ENCODE assay signal across 12 mouse cellular contexts in the genomic region with DNA sequence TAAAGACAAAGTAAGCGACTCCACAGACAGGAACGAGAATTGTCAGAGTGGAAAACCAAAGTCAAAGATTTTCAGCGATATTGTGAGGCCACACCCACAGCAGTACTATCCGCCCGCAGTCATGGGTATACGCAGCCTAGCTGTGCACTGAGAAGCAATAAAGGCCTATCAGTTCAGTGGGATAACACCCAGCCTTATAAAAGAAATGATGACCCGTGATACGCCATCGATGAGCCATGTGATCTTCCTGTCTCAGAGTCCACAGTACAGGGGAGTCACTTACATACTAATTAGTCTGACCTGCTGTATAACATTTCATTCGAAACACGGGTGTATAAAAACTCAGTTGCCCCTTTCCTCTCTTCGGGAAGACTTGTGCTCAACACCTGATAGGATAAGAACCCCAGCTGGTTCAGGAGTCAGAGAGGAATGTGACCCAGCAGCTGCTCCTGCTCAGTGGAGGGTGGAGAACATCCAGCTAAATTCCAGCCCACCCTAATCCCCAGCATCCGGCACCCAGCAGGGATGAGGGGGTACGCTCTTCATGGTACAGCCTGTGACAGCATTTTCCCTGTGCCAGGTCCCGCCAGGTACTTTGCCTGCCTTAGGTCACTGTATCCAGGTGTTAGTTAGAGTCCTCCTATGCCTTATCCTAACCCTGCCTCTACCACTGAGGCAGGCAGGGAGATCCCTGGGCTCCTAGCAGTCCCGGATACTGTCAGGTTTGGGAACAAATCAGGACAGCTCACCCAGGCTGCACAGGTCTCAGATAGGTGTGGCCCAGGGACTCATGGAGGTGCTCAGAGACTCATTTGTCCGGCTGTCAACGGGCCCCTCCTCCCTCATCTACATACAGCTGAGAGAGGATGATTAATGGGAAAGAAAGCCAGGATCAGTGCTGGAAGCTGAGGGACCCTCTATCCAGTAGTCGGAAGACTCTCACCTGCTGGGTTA. TPM values are rescaled to one million over a fixed set of nuclear protein-coding genes. Genes with fewer than 3 reads are reported as not detected.
A peak's percentile ranks its signal among the peaks of the same experiment; 100 is the strongest.
DNase-seq lines count a peak whose midpoint lies in the region; ATAC-seq and TF ChIP-seq lines count a peak whose summit lies in the region.
"Had no signal": no experiment of that assay in that cellular context is flagged by ENCODE, and none has a peak within 500 bp of the region (broad histone marks: within the 10 kb centered on the region; RNA-seq: fewer than 3 reads in every experiment).

No protein-coding gene starts in this region.

- H3K9ac ChIP-seq in kidney, embryonic 14.5 days (ENCODE audit: low read depth, low read length): no peak overlapping the region
- H3K9ac ChIP-seq in ES-E14 (ENCODE audit: insufficient read depth, low read depth, low read length, poor library complexity, severe bottlenecking): no peak overlapping the region
- no peak overlapping the region for H3K9ac ChIP-seq in midbrain, embryonic 15.5 days
- H3K9ac ChIP-seq: liver, embryonic 14.5 days; neural tube, embryonic 13.5 days had no signal

- H3K4me3 ChIP-seq in kidney, embryonic 14.5 days (ENCODE audit: low read length): no peak overlapping the region
- H3K4me3 ChIP-seq in ES-E14 (ENCODE audit: insufficient read depth in 1 of 2, low read depth in 1 of 2, low read length in 2 of 2, poor library complexity in 1 of 2, severe bottlenecking in 1 of 2): no peak overlapping the region; a peak in 1 of 4 replicates
- no peak overlapping the region for H3K4me3 ChIP-seq in midbrain, embryonic 15.5 days
- H3K4me3 ChIP-seq: neural tube, embryonic 13.5 days had no signal

- H3K9me3 ChIP-seq in kidney, embryonic 14.5 days (ENCODE audit: control insufficient read depth, low read length): no peaks in the 10 kb centered on the region
- H3K9me3 ChIP-seq in ES-E14 (ENCODE audit: control insufficient read depth, insufficient read depth, low read depth, low read length): no peaks in the 10 kb centered on the region
- no peaks in the 10 kb centered on the region for H3K9me3 ChIP-seq in midbrain, embryonic 15.5 days
- H3K9me3 ChIP-seq: neural tube, embryonic 13.5 days had no signal

- no peak overlapping the region for H3K27ac ChIP-seq in kidney, embryonic 14.5 days (ENCODE audit: low read depth, low read length)
- H3K27ac ChIP-seq in ES-E14 (ENCODE audit: insufficient read depth, low read depth, low read length, poor library complexity, severe bottlenecking): peak overlapping the region; percentile 28; the same call in 1 of the 2 replicates
- no peak overlapping the region for H3K27ac ChIP-seq in midbrain, embryonic 15.5 days
- H3K27ac ChIP-seq: liver, embryonic 14.5 days; neural tube, embryonic 13.5 days had no signal

- no peak overlapping the region for H3K4me2 ChIP-seq in kidney, embryonic 14.5 days (replicated peaks; ENCODE audit: low read depth, low read length)
- H3K4me2 ChIP-seq in midbrain, embryonic 15.5 days: no peak overlapping the region
- H3K4me2 ChIP-seq: neural tube, embryonic 13.5 days had no signal

- no peaks in the 10 kb centered on the region for H3K27me3 ChIP-seq in kidney, embryonic 14.5 days (ENCODE audit: control insufficient read depth, insufficient read depth, low read length)
- no peaks in the 10 kb centered on the region for H3K27me3 ChIP-seq in midbrain, embryonic 15.5 days (replicated peaks)
- H3K27me3 ChIP-seq: neural tube, embryonic 13.5 days had no signal

- in situ Hi-C loops in ES-E14 (cut with MboI; ENCODE audit: low sequenced_read_pairs in 2 of 2, unreplicated experiment in 2 of 2): no loop called here

- no peak for DNase-seq in kidney, postnatal 14 days
- DNase-seq in ES-E14 (ENCODE audit: low read depth, low spot score): peak; percentile 24
- DNase-seq in left cerebral cortex, adult 11 months (ENCODE audit: low spot score): no peak
- DNase-seq: adrenal gland, postnatal 25 days; cerebellum, adult 11-12 months; heart, postnatal 4 days had no signal

- WGBS in kidney, embryonic 14.5 days: 33% methylated on average over 19 of the region's 19 CpGs
- 38% methylated on average over 19 of the region's 19 CpGs for WGBS in midbrain, embryonic 15.5 days

- peak; percentile 56; the same call in 1 of the 2 replicates for ATAC-seq in kidney, embryonic 14.5 days (ENCODE audit: low FRiP score, low TSS enrichment)
- 0 out of 2 replicates have a peak, but pooled peaks have one; percentile 18 for ATAC-seq in common myeloid progenitor, adult 5-6 weeks (replicated peaks; ENCODE audit: low read depth, poor library complexity, severe bottlenecking)
- ATAC-seq in megakaryocyte progenitor cell, adult 5-6 weeks (replicated peaks; ENCODE audit: poor library complexity): peak; percentile 46
- ATAC-seq in midbrain, embryonic 15.5 days (replicated peaks): no peak

- H3K36me3 ChIP-seq in kidney, embryonic 14.5 days (ENCODE audit: control insufficient read depth, insufficient read depth, low read length): peaks cover 11% of the 10 kb centered on the region; the same call in 1 of the 2 replicates
- H3K36me3 ChIP-seq in ES-E14 (ENCODE audit: control insufficient read depth, insufficient read depth, low read length, poor library complexity, severe bottlenecking): no peaks in the 10 kb centered on the region
- H3K36me3 ChIP-seq in midbrain, embryonic 15.5 days (replicated peaks): no peaks in the 10 kb centered on the region

- H3K4me1 ChIP-seq in kidney, embryonic 14.5 days (ENCODE audit: control insufficient read depth, insufficient read depth, low read length): peaks cover 15% of the 10 kb centered on the region; the same call in 1 of the 2 replicates
- peaks cover 2 to 27% of the 10 kb centered on the region in 2 experiments; a peak in 2 of 4 replicates for H3K4me1 ChIP-seq in ES-E14 (ENCODE audit: control insufficient read depth in 2 of 2, insufficient read depth in 2 of 2, low read length in 2 of 2, poor library complexity in 1 of 2)
- peaks cover 12% of the 10 kb centered on the region; the same call in 1 of the 2 replicates for H3K4me1 ChIP-seq in midbrain, embryonic 15.5 days

TF ChIP-seq in ES-E14, 5 proteins besides CTCF, POLR2A, EP300 and RAD21:
- TF ChIP-seq HCFC1 (IDR thresholded peaks at IDR 0.05; ENCODE audit: borderline replicate concordance, insufficient read depth, low read length) (no peak), CHD2 (IDR thresholded peaks at IDR 0.05; ENCODE audit: low read depth, low read length) (peak; percentile 45; the same call in 1 of the 2 replicates)
TF ChIP-seq in ES-E14: peak in this region for 1.

RNA-seq across cellular contexts. Expression of a gene that starts 14.0 kb away (rescaled TPM):
- 17.0 and 24.0 TPM in 2 replicates for polyA plus RNA-seq in kidney, embryonic 14.5 days (2014; fragmentation: Nextera tagmentation; extraction: Ambion mirVana)
- 4.1 and 5.7 TPM in 2 replicates for total RNA-seq in ES-E14 (2012; rRNA removed)
- 1.8 and 3.7 TPM in 2 replicates for total RNA-seq in common myeloid progenitor, adult 5-6 weeks (2017)
- 1.2 and 1.3 TPM in 2 replicates for total RNA-seq in megakaryocyte progenitor cell, adult 5-6 weeks (2015)
- total RNA-seq in megakaryocyte progenitor cell, adult 5-6 weeks (2017): 0.41 and 0.92 TPM in 2 replicates
- 12.3 and 14.2 TPM in 2 replicates for polyA plus RNA-seq in midbrain, embryonic 15.5 days (2015; fragmentation: Nextera tagmentation; extraction: Ambion mirVana)
